Mouse (Mus musculus): ENCODE results near the gene Twist1. TPM values are rescaled to one million over a fixed set of nuclear protein-coding genes. Genes with fewer than 3 reads are reported as not detected.

The Twist1 gene
- 1 to 10 TPM; 1.6 TPM for total RNA-seq (2021)
- long read RNA-seq, experiment 1, partial matches to known transcripts, result 0 of 2 reads
- long read RNA-seq, experiment 1, other reads (novel, unspliced or antisense), result 0 of 2 reads
- long read RNA-seq, experiment 2, partial matches to known transcripts, result 0 of 2 reads
- long read RNA-seq, experiment 2, other reads (novel, unspliced or antisense), result 0 of 2 reads

DNA sequence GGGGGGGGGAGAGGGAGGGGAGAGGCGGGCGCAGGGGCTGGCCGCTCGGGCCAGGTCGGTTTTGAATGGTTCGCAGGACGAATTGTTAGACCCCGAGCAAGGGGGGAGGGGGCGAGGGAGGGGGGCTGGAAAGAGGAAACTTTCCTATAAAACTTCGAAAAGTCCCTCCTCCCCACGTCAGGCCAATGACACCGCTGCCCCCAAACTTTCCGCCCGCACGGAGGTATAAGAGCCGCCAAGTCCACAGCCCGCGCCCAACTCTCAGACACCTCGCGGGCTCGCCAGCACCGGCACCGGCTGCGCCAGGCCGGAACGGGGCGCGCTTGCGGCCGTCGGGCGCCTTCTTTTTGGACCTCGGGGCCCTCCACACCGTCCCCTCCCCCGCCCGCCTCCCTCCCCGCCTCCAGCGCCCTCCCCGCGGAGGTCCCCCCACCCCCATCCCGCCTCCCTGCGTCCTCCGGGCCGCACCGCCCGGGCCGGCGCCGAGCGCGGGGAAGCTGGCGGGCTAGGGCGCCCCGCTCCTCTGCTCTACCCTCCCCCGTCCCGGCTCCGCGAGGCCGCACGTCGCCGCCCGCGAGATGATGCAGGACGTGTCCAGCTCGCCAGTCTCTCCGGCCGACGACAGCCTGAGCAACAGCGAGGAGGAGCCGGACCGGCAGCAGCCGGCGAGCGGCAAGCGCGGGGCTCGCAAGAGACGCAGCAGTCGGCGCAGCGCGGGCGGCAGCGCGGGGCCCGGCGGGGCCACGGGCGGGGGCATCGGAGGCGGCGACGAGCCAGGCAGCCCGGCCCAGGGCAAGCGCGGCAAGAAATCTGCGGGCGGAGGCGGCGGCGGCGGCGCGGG, at the start of gene Twist1:
TSS of gene Twist1 (plus strand) at position 272 of the 841 bp plus-strand sequence.
- H3K4me3 ChIP-seq, result peak within 1 kb of the TSS; percentile 45
- TF ChIP-seq CTCF (conservative IDR thresholded peaks at IDR 0.05), result no peak
- no peak for DNase-seq (ENCODE audit: low spot score in 2 of 2)
- no peak within 1 kb of the TSS for H3K27ac ChIP-seq

DNA sequence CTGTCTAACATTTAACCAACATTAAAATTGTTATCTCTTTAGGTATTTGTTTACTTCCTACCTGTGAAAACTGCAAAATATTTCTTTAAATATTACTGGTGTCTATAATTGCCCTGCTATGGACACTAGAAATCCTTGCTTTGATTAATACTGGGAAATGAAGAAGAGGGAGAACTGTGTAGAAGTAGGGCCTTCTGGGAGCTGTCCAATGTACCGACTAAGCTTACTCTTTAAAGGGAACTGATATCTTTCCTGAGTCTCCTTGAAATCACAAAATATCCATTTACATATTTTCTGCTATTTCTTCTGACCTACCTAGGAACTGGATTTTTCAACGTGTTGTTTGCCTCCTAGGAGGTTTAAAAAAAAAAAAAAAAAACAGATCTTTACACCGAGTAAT, 30.7 kb upstream of the Twist1 start:
- no peak overlapping the region for H3K4me3 ChIP-seq
- TF ChIP-seq CTCF (conservative IDR thresholded peaks at IDR 0.05), result no peak
- DNase-seq (ENCODE audit: low spot score in 2 of 2), result no peak
- no peak overlapping the region for H3K27ac ChIP-seq

- no peak overlapping the region for H3K4me3 ChIP-seq
- DNase-seq (ENCODE audit: low spot score in 2 of 2), result no peak
Observed at GRCm38 (mm10) chr12:33927334-33928098, 30.0 kb upstream of the Twist1 start.

GRCm38 (mm10) chr12:33928331-33929192, 28.9 kb upstream of the Twist1 start, which contains the start of gene Ferd3l:
TSS of gene Ferd3l (plus strand) at chr12:33928425.
- Histone ChIP-seq H3K27ac (no peak within 1 kb of the TSS), H3K4me3 (no peak within 1 kb of the TSS; the same call in 1 of the 2 replicates)
- DNase-seq (ENCODE audit: low spot score in 2 of 2), result no peak
- TF ChIP-seq CTCF (conservative IDR thresholded peaks at IDR 0.05), result no peak

More at GRCm38 (mm10) chr12:33927334-33928098, 30.0 kb upstream of the Twist1 start:
- no peak for TF ChIP-seq CTCF (conservative IDR thresholded peaks at IDR 0.05)
- H3K27ac ChIP-seq, result no peak overlapping the region

GRCm38 (mm10) chr12:33952843-33953242, 4.6 kb upstream of the Twist1 start:
- no peak overlapping the region for H3K4me3 ChIP-seq
- TF ChIP-seq CTCF (conservative IDR thresholded peaks at IDR 0.05), result peak; percentile 66
- no peak overlapping the region for H3K27ac ChIP-seq
- DNase-seq (ENCODE audit: low spot score in 2 of 2), result no peak

DNA sequence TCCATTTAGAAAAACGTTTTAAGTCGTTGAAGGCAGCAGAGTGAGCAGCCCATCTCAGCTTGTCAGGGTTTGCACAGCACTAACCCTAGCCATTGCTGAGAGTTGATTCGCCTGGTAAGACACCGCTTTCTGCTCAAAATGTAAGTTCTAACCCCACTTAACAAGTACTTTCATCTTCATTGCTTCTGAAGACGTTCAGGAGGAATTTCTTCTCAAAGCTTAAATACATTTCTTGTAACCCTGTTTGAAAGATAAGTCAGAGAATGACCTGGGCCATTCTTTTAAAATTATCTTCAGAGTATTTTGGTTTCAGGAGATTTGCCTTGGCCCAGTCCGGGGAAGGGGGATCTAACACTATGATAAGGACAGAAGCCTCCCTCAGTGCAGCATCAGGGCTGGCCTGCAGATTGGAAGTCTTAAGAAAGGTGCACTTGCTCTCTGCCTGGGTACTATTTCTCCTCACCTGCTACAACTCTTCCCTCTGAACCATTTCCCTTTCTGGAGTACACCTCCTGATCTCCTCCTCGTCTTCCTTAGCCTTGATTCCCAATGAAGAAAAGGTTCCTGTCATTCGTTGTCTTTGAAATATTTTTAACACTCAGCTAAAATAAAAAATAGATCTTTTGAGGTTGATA, 2.4 kb upstream of the Twist1 start:
- no peak for DNase-seq (ENCODE audit: low spot score in 2 of 2)
- Histone ChIP-seq H3K27ac (no peak overlapping the region), H3K4me3 (no peak overlapping the region)
- no peak for TF ChIP-seq CTCF (conservative IDR thresholded peaks at IDR 0.05)

GRCm38 (mm10) chr12:33955606-33956295, 1.7 kb upstream of the Twist1 start:
- no peak for TF ChIP-seq CTCF (conservative IDR thresholded peaks at IDR 0.05)
- Histone ChIP-seq H3K4me3 (no peak overlapping the region), H3K27ac (no peak overlapping the region)
- DNase-seq (ENCODE audit: low spot score in 2 of 2), result no peak

- no peak for DNase-seq (ENCODE audit: low spot score in 2 of 2)
Observed at GRCm38 (mm10) chr12:33956576-33957399, 683 bp upstream of the Twist1 start.

DNA sequence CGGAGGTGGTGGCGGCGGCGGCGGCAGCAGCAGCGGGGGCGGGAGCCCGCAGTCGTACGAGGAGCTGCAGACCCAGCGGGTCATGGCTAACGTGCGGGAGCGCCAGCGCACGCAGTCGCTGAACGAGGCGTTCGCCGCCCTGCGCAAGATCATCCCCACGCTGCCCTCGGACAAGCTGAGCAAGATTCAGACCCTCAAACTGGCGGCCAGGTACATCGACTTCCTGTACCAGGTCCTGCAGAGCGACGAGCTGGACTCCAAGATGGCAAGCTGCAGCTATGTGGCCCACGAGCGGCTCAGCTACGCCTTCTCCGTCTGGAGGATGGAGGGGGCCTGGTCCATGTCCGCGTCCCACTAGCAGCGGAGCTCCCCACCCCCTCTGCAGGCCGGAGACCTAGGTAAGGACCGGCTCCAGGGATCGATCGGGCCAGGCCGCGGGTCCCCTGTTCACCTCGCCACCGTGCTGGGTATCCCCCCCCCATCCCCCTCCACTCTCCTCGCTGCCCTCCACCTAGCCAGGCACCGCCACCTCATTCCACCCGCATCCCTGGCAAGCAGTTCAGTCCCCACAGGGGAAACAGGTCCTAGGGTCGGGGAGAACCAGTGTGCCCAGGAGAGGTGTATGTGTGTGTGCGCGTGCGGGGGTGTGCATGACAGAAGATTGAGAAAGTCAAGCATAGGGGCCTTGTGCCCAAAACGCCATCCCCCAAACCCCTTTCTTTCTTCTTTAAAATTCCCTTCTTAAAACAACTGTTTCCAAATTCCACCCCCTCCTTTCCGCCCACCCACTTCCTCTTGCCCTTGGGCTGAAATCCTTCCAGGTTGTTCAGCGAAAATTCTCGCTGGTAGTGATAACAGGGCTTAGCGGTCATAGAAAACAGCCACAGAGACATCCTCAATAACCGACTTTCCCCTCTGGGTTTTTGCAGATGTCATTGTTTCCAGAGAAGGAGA, 1.0 kb downstream of the Twist1 start:
- no peak overlapping the region for H3K27ac ChIP-seq
- TF ChIP-seq CTCF (conservative IDR thresholded peaks at IDR 0.05), result no peak
- peak overlapping the region; percentile 40 for H3K4me3 ChIP-seq
- DNase-seq (ENCODE audit: low spot score in 2 of 2), result no peak

More at GRCm38 (mm10) chr12:33956576-33957399, 683 bp upstream of the Twist1 start:
- TF ChIP-seq CTCF (conservative IDR thresholded peaks at IDR 0.05), result no peak
- no peak overlapping the region for H3K27ac ChIP-seq
- no peak overlapping the region; the same call in 1 of the 2 replicates for H3K4me3 ChIP-seq

All from layer of hippocampus, adult 2 months (tissue).